Mouse (Mus musculus) liver, embryonic 13.5 days (tissue): ENCODE data around the gene Hba-a1. TPM values are rescaled to one million over a fixed set of nuclear protein-coding genes. Genes with fewer than 3 reads are reported as not detected.
"Not testable (repeated sequence)": the region's sequence is repeated elsewhere in the genome, so short reads cannot be mapped to it uniquely, and the experiment has no call there.

Experiments
- ATAC-seq: fragments of 200-750 bp; cut with Nextera tagmentation; 2 replicates; pipeline ENCODE4 v1.8.0; 2017; ENCODE audit warnings: low read depth, mild to moderate bottlenecking, moderate number of reproducible peaks, moderate library complexity
- DNase-seq: peaks from one replicate; pipeline ENCODE4 v3.0.0; 2022
- H3K27ac ChIP-seq: fragments of 300-500 bp; sonication (generic); 2 replicates; pipeline ENCODE4 v1.5.1; 2015; ENCODE audit warnings: moderate library complexity, mild to moderate bottlenecking, inconsistent platforms
- H3K27me3 ChIP-seq: fragments of 300-500 bp; sonication (generic); 2 replicates; pipeline ENCODE4 v1.6.1; 2015; ENCODE audit warnings: mild to moderate bottlenecking, inconsistent platforms
- H3K36me3 ChIP-seq: fragments of 300-500 bp; sonication (generic); 2 replicates; pipeline ENCODE4 v1.6.1; 2015; ENCODE audit warnings: mild to moderate bottlenecking, inconsistent platforms
- H3K4me1 ChIP-seq: fragments of 300-500 bp; sonication (generic); replicated peaks from 2 replicates; pipeline ENCODE4 v1.6.1; 2015; ENCODE audit warnings: inconsistent platforms
- H3K4me2 ChIP-seq: fragments of 300-500 bp; sonication (generic); 2 replicates; pipeline ENCODE4 v1.6.1; 2015; ENCODE audit warnings: inconsistent platforms, mild to moderate bottlenecking, moderate library complexity
- H3K4me3 ChIP-seq: fragments of 300-500 bp; sonication (generic); replicated peaks from 2 replicates; pipeline ENCODE4 v1.5.1; 2015; ENCODE audit warnings: mild to moderate bottlenecking, inconsistent platforms
- H3K9ac ChIP-seq: fragments of 300-500 bp; sonication (generic); 2 replicates; pipeline ENCODE4 v1.6.1; 2015; ENCODE audit warnings: mild to moderate bottlenecking, inconsistent platforms
- H3K9me3 ChIP-seq: fragments of 300-500 bp; sonication (generic); replicated peaks from 2 replicates; pipeline ENCODE4 v1.6.1; 2016; ENCODE audit warnings: inconsistent platforms
- WGBS: fragments of 180-500 bp; shearing (Covaris S2); methylation state at CpG from one replicate; pipeline ENCODE4 v1.1.7; 2015; ENCODE audit not compliant: insufficient replicate concordance; 5-methylcytosine and 5-hydroxymethylcytosine counted together
- polyA plus RNA-seq: library from polyadenylated mRNA; unstranded; fragments of >200 nt; fragmentation: Nextera tagmentation; extraction: Ambion mirVana; gene quantifications from 2 replicates; pipeline ENCODE4 v1.2.1, GENCODE M21; 2015

The Hba-a1 gene
- 56,818 and 64,288 TPM in 2 replicates for polyA plus RNA-seq

- peak within 1 kb of the TSS; percentile 81 for H3K9ac ChIP-seq
These were observed at the start of gene Hba-a1 for GRCm38 (mm10) chr11:32283091-32283777. Hba-a1 (plus strand) TSS chr11:32283511.

DNA sequence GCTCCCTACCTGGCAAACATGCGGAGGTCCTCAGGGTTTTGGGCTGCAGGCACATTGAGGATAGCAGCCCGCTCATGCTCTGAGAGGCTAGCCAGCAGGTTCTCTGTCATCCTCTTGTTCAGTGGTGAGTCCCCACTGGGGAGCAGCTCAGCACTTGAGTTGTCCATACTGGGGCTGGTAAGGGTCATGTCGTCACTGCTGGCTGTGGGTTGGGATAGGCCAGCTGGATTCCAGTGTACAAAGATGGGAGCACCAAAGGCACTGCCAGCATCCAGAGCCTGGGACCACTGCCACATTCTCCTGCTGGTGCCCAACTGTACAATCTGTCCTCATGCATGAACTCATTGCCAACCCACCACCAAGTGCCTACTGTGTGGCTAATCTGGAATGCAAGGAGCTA, 49.4 kb upstream of the Hba-a1 start:
- ATAC-seq (no peak), DNase-seq (no peak)
- Histone ChIP-seq H3K27me3 (no peaks in the 10 kb centered on the region), H3K4me1 (peaks cover 38% of the 10 kb centered on the region), H3K4me3 (no peak overlapping the region), H3K27ac (peak overlapping the region; percentile 27; the same call in 1 of the 2 replicates), H3K9ac (peak overlapping the region; percentile 18; the same call in 1 of the 2 replicates), H3K4me2 (no peak overlapping the region), H3K36me3 (peaks cover 97% of the 10 kb centered on the region), H3K9me3 (no peaks in the 10 kb centered on the region)
- 94% methylated on average over 3 of the region's 3 CpGs for WGBS

More at GRCm38 (mm10) chr11:32283091-32283777, at the start of gene Hba-a1:
- H3K36me3 ChIP-seq, H3K9me3 ChIP-seq, DNase-seq: not testable (repeated sequence)
- peak within 1 kb of the TSS; percentile 61 for H3K4me2 ChIP-seq
- H3K4me1 ChIP-seq, result peaks cover 56% of the 10 kb centered on the region
- WGBS, result 17% methylated on average over 1 of the region's 5 CpGs
- peaks cover 26% of the 10 kb centered on the region for H3K27me3 ChIP-seq
- peak within 1 kb of the TSS; percentile 49 for H3K4me3 ChIP-seq
- peak; percentile 69 for ATAC-seq
- peak within 1 kb of the TSS; percentile 98 for H3K27ac ChIP-seq

DNA sequence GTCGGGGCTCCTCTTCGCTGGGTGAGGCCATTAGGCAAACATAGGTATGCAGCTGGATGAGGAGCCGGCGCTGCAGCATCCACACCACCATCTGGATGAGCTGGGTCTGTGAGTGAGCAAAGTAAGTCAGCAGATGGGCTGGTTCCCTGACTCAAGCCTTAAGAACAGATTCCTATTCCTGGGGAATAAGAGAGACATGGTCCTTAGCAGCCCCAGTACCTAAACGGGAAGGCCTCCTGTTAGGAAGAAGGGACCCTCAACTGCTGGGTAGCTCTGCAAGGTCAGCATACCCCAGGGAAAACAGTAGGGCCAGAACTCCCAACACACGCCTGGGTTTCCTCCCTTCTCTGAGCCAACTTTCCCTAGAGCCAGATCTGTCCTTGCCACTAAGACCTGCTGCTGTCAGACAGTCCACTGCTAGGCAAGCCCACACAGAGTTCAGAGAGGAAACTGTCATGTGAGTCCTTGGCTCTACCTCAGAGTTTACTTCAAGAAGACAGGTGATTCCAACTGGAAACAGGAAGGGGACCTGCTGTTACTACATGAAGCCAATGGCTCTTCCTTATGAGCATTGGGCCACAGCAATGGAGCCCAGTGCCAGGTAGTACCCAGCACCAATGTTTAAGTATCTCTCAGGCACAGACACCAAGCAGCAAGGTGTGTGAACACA, 48.4 kb upstream of the Hba-a1 start:
- H3K27ac ChIP-seq, result peak overlapping the region; percentile 97
- peaks cover 98% of the 10 kb centered on the region for H3K36me3 ChIP-seq

GRCm38 (mm10) chr11:32235646-32236045, 47.7 kb upstream of the Hba-a1 start:
- Histone ChIP-seq H3K9ac (peak overlapping the region; percentile 24; the same call in 1 of the 2 replicates), H3K27me3 (no peaks in the 10 kb centered on the region), H3K4me1 (peaks cover 51% of the 10 kb centered on the region), H3K9me3 (no peaks in the 10 kb centered on the region), H3K36me3 (peaks cover 98% of the 10 kb centered on the region), H3K4me2 (no peak overlapping the region), H3K4me3 (no peak overlapping the region), H3K27ac (peak overlapping the region; percentile 97)
- DNase-seq, result no peak
- ATAC-seq, result no peak
- 82% methylated on average over 3 of the region's 3 CpGs for WGBS

More for the DNA sequence above, 48.4 kb upstream of the Hba-a1 start:
- no peak for ATAC-seq
- no peaks in the 10 kb centered on the region for H3K27me3 ChIP-seq
- H3K4me1 ChIP-seq, result peaks cover 47% of the 10 kb centered on the region
- H3K4me2 ChIP-seq, result no peak overlapping the region
- H3K9me3 ChIP-seq, result no peaks in the 10 kb centered on the region
- H3K4me3 ChIP-seq, result no peak overlapping the region
- WGBS, result 88% methylated on average over 6 of the region's 6 CpGs
- peak overlapping the region; percentile 24; the same call in 1 of the 2 replicates for H3K9ac ChIP-seq
- no peak for DNase-seq

GRCm38 (mm10) chr11:32236132-32236531, 47.2 kb upstream of the Hba-a1 start:
- no peak overlapping the region for H3K4me3 ChIP-seq
- WGBS, result 89% methylated on average over 2 of the region's 2 CpGs
- H3K4me1 ChIP-seq, result peaks cover 51% of the 10 kb centered on the region
- DNase-seq (no peak), ATAC-seq (no peak)
- H3K27me3 ChIP-seq, result no peaks in the 10 kb centered on the region
- H3K4me2 ChIP-seq, result no peak overlapping the region
- peak overlapping the region; percentile 24; the same call in 1 of the 2 replicates for H3K9ac ChIP-seq
- H3K36me3 ChIP-seq, result peaks cover 98% of the 10 kb centered on the region
- H3K27ac ChIP-seq, result peak overlapping the region; percentile 97
- H3K9me3 ChIP-seq, result no peaks in the 10 kb centered on the region

DNA sequence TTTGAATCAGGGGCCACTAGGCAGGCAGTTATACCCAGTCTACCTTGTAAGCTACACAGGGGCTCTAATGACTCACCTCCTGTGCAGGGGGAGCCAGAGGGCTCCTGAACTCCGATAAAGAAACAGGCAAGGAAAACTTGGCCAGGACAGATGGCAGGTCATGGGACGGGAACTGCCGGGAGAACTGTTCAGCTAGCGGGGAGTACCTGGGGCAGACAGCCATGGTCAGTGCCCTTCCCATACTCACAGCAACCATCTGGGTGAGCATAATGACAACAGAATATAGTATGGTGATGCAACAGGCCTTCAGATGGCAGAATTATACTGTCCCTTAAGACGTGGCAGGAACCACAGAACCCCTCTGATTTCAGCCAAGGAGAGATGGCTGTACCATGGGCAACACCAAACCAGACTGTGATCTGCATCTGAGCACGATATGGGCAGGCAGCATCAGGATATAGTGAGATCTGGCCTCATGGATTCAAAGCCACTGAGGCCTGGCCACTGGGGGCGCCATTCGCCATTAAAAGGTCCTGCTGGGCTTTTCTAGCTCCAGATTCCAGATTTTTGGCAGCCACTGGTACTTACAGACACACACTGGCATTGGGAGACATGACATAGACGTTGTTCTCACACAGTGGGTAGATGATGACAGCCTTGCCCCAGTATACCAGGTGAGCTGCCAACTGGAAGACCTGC, 46.5 kb upstream of the Hba-a1 start:
- peak overlapping the region; percentile 81 for H3K9ac ChIP-seq
- H3K4me1 ChIP-seq, result peaks cover 58% of the 10 kb centered on the region
- 60% methylated on average over 9 of the region's 9 CpGs for WGBS
- DNase-seq, result no peak
- no peak overlapping the region for H3K4me2 ChIP-seq
- no peaks in the 10 kb centered on the region for H3K9me3 ChIP-seq
- ATAC-seq, result no peak
- H3K4me3 ChIP-seq, result no peak overlapping the region
- peaks cover 98% of the 10 kb centered on the region for H3K36me3 ChIP-seq
- H3K27ac ChIP-seq, result peak overlapping the region; percentile 97
- no peaks in the 10 kb centered on the region for H3K27me3 ChIP-seq

DNA sequence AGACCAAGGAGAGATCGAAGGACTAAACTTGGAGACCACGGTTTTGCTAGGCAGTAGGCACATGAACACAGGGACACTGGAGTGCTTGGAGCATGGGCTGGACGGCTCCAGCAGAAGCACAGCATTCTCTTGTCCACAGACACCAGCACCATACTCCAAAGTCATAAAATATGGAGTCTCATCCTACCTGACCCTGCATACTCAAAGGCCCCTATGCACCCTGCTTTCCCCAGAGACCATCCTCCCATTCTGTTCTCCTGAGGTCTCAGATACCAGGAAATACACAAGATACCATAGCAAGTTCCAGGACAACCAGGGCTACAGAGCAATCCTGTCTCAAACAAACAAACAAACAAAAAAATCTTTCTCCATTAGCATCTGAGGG, 45.9 kb upstream of the Hba-a1 start:
- Histone ChIP-seq H3K4me3 (no peak overlapping the region), H3K36me3 (peaks cover 94% of the 10 kb centered on the region), H3K4me1 (peaks cover 64% of the 10 kb centered on the region), H3K9me3 (no peaks in the 10 kb centered on the region), H3K9ac (peak overlapping the region; percentile 81), H3K27me3 (no peaks in the 10 kb centered on the region), H3K4me2 (no peak overlapping the region), H3K27ac (peak overlapping the region; percentile 97)
- no peak for ATAC-seq
- no peak for DNase-seq
- 88% methylated on average over 3 of the region's 3 CpGs for WGBS

DNA sequence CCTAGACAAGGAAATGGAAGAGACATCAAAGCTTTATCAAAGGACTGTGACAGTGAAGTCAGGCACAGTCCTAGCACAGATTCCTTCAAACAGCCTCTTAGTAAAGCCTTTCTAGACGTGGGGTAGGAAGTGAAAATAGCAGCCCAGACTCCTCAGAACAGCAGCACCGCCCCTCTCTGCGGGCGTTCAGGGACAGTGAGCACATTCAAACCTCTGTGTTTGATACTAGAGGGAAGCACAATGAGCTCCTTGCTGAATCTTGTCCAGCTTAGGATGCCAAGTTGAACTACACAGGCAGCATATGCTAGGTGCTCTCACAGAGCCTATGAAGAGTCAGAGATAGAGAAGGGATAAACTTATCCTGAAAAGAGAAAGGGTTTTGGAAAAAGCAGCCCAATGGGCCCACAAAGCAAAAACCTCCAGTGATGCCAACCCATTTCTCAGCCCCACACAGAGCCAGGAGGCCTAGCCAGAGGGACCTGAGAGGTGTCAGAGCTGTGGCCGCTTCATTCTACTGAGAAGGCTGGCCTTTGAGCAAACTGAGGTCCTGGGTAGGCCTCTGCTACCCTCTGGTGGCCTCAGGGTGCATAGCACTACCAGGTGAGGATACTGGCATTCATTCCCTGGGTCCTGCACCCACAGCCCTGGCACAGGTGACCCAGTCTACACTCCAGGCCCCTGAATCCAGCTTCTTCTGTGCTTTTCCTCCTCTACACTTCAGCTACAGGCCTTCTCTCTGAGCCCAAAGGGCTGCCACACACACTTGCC, 45.0 kb upstream of the Hba-a1 start:
- peak; percentile 62 for ATAC-seq
- Histone ChIP-seq H3K9me3 (no peaks in the 10 kb centered on the region), H3K4me3 (no peak overlapping the region), H3K4me1 (peaks cover 72% of the 10 kb centered on the region), H3K9ac (peak overlapping the region; percentile 81), H3K36me3 (peaks cover 93% of the 10 kb centered on the region), H3K4me2 (0 out of 2 replicates have a peak overlapping the region, but pooled peaks have one; percentile 15), H3K27ac (peak overlapping the region; percentile 97), H3K27me3 (no peaks in the 10 kb centered on the region)
- peak; percentile 72 for DNase-seq
- WGBS, result 80% methylated on average over 5 of the region's 5 CpGs

GRCm38 (mm10) chr11:32241391-32241790, 41.9 kb upstream of the Hba-a1 start:
- Histone ChIP-seq H3K36me3 (peaks cover 76% of the 10 kb centered on the region), H3K27me3 (no peaks in the 10 kb centered on the region), H3K9ac (peak overlapping the region; percentile 81), H3K27ac (peak overlapping the region; percentile 97), H3K4me3 (no peak overlapping the region), H3K4me2 (no peak overlapping the region), H3K9me3 (no peaks in the 10 kb centered on the region), H3K4me1 (peaks cover 95% of the 10 kb centered on the region)
- no peak for DNase-seq
- ATAC-seq, result no peak

DNA sequence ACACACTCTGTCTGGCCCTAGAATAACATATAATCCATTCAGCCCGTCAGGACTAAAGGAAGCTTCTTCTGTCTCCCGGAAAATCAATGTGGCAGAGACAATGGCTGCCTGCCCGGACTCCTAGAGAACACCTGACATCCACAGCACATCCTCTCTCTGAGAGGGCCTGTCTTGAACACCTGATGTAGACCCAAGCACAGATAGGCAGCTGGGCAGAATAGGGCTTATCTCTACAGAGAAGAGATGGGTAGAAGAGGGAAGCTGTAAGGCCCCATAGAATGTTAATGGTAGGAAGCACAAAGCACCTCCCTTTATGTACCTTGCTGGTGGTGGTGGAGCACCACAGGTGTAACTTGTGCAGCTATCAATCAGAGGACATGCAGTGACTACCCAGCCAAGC, 41.1 kb upstream of the Hba-a1 start:
- H3K4me1 ChIP-seq, result peaks cover 96% of the 10 kb centered on the region
- H3K27me3 ChIP-seq, result no peaks in the 10 kb centered on the region
- peak overlapping the region; percentile 81 for H3K9ac ChIP-seq
- peak; percentile 26 for ATAC-seq
- no peak for DNase-seq
- H3K9me3 ChIP-seq, result no peaks in the 10 kb centered on the region
- WGBS, result 80% methylated on average over 3 of the region's 3 CpGs
- H3K4me3 ChIP-seq, result no peak overlapping the region
- H3K36me3 ChIP-seq, result peaks cover 76% of the 10 kb centered on the region
- H3K4me2 ChIP-seq, result peak overlapping the region; percentile 26
- peak overlapping the region; percentile 97 for H3K27ac ChIP-seq
